ENCODE assay signal across 16 mouse cellular contexts in genomic region chr10:70004058-70004457, GRCm38 (mm10).
DNase-seq lines count a peak whose midpoint lies in the region; ATAC-seq and TF ChIP-seq lines count a peak whose summit lies in the region.
"Had no signal": no experiment of that assay in that cellular context is flagged by ENCODE, and none has a peak within 500 bp of the region (broad histone marks: within the 10 kb centered on the region; RNA-seq: fewer than 3 reads in every experiment).

No protein-coding gene starts in this region.

- no peak overlapping the region for H3K9ac ChIP-seq in kidney, postnatal 0 days (ENCODE audit: low read depth, low read length)
- no peak overlapping the region for H3K9ac ChIP-seq in kidney, embryonic 15.5 days
- H3K9ac ChIP-seq: heart, embryonic 12.5 days; midbrain, embryonic 12.5 days had no signal

- H3K4me3 ChIP-seq in cerebellum, adult 2 months (replicated peaks; ENCODE audit: insufficient read depth, low read depth, low read length): no peak overlapping the region
- H3K4me3 ChIP-seq in kidney, postnatal 0 days (replicated peaks; ENCODE audit: low read depth, low read length): no peak overlapping the region
- H3K4me3 ChIP-seq in kidney, embryonic 15.5 days (replicated peaks): no peak overlapping the region
- H3K4me3 ChIP-seq: heart, embryonic 12.5 days; midbrain, embryonic 12.5 days had no signal

- 88% methylated on average over 5 of the region's 5 CpGs for WGBS in cerebellum, adult 2 months
- WGBS in kidney, postnatal 0 days: 85% methylated on average over 5 of the region's 5 CpGs
- WGBS in kidney, embryonic 15.5 days: 90% methylated on average over 5 of the region's 5 CpGs

- TF ChIP-seq CTCF in cerebellum, adult 2 months (IDR thresholded peaks at IDR 0.05; ENCODE audit: borderline replicate concordance, insufficient read depth, low read depth, low read length): peak; percentile 33; the same call in 1 of the 2 replicates
- TF ChIP-seq CTCF in kidney, postnatal 0 days (IDR thresholded peaks at IDR 0.05; ENCODE audit: low read depth): peak; percentile 40; the same call in 1 of the 2 replicates

- H3K4me1 ChIP-seq in cerebellum, adult 2 months (ENCODE audit: control insufficient read depth, insufficient read depth, low read length): no peaks in the 10 kb centered on the region
- H3K4me1 ChIP-seq in kidney, postnatal 0 days (replicated peaks; ENCODE audit: insufficient read depth, low read length): no peaks in the 10 kb centered on the region
- peaks cover 6% of the 10 kb centered on the region for H3K4me1 ChIP-seq in kidney, embryonic 15.5 days
- H3K4me1 ChIP-seq: heart, embryonic 12.5 days; midbrain, embryonic 12.5 days had no signal

- no peak overlapping the region for H3K4me2 ChIP-seq in kidney, postnatal 0 days (ENCODE audit: low read length)
- H3K4me2 ChIP-seq in kidney, embryonic 15.5 days: no peak overlapping the region
- H3K4me2 ChIP-seq: heart, embryonic 12.5 days; midbrain, embryonic 12.5 days had no signal

- no peak overlapping the region for H3K27ac ChIP-seq in cerebellum, adult 2 months (ENCODE audit: insufficient read depth, low read length)
- H3K27ac ChIP-seq in kidney, postnatal 0 days: no peak overlapping the region
- no peak overlapping the region for H3K27ac ChIP-seq in kidney, embryonic 15.5 days
- H3K27ac ChIP-seq: macrophage; midbrain, embryonic 12.5 days had no signal

- peaks cover 21% of the 10 kb centered on the region for H3K36me3 ChIP-seq in kidney, postnatal 0 days (ENCODE audit: insufficient read depth, low read length)
- H3K36me3 ChIP-seq in kidney, embryonic 15.5 days: peaks cover 70% of the 10 kb centered on the region

- no peak for DNase-seq in cerebellum, adult 2 months
- no peak for DNase-seq in cerebellum, postnatal 4 days (ENCODE audit: low spot score in 2 of 2)
- no peak for DNase-seq in kidney, postnatal 0 days (ENCODE audit: low spot score)
- DNase-seq in retina, embryonic 14.5 days (ENCODE audit: low spot score): peak; percentile 8
- no peak for DNase-seq in retina, postnatal 1 day
- DNase-seq in kidney, adult 8-10 months: no peak
- no peak for DNase-seq in testis, postnatal 10 days (ENCODE audit: low spot score)
- DNase-seq: adrenal gland, postnatal 36 days; cerebellum, adult 9-10 months; heart, postnatal 36 days; kidney, postnatal 10 days; lung, adult 2 months had no signal

- H3K9me3 ChIP-seq in kidney, postnatal 0 days (replicated peaks; ENCODE audit: low read length): no peaks in the 10 kb centered on the region
- no peaks in the 10 kb centered on the region; the same call in 1 of the 2 replicates for H3K9me3 ChIP-seq in kidney, embryonic 15.5 days (replicated peaks)
- H3K9me3 ChIP-seq: heart, embryonic 12.5 days; midbrain, embryonic 12.5 days had no signal

- no peaks in the 10 kb centered on the region for H3K27me3 ChIP-seq in cerebellum, adult 2 months (ENCODE audit: control insufficient read depth, insufficient read depth, low read length)
- H3K27me3 ChIP-seq in kidney, postnatal 0 days (ENCODE audit: insufficient read depth, low read length): no peaks in the 10 kb centered on the region
- no peaks in the 10 kb centered on the region for H3K27me3 ChIP-seq in kidney, embryonic 15.5 days
- H3K27me3 ChIP-seq: heart, embryonic 12.5 days; midbrain, embryonic 12.5 days had no signal

- no peak for ATAC-seq in kidney, postnatal 0 days (replicated peaks; ENCODE audit: low FRiP score, low read depth)
- ATAC-seq in kidney, embryonic 15.5 days (replicated peaks; ENCODE audit: low FRiP score): no peak

- no peak for TF ChIP-seq POLR2A in cerebellum, adult 2 months (IDR thresholded peaks at IDR 0.05; ENCODE audit: borderline replicate concordance, insufficient read depth, low read length)
